Mouse (Mus musculus): ENCODE measurements around the gene Rnf151. TPM values are rescaled to one million over a fixed set of nuclear protein-coding genes. Genes with fewer than 3 reads are reported as not detected.

Gene Rnf151
- polyA plus RNA-seq (2014; fragmentation: Illumina TruSeq; extraction: RNeasy Lipid Tissue Mini Kit (QIAGEN cat#74804); ENCODE audit: low read depth, low replicate concordance) = 8.2 TPM

DNA sequence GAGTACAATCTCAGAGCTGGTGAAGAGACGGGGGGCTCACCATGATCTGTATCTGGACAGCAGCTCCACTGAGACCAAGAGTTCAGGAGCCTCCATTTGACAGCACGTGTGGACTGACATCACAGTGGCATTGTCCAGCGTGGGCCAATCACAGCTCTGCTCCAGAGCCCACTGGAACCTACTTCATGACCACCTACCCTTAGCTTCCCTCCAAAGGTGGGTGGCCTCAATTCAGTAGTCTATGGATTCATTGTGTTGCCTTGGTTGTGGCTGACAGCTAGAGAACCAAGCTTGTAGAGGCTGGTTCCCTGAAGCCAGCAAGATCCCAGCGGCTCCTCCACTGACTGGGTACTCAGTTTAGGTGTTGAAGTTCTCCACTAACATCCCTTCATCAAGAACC is at the start of gene Rnf151, which contains the start of gene Rps2:
TSS of gene Rnf151 (minus strand) at position 121 of the 400 bp plus-strand sequence.
TSS of gene Rps2 (plus strand) at position 174 of the 400 bp plus-strand sequence.

DNA sequence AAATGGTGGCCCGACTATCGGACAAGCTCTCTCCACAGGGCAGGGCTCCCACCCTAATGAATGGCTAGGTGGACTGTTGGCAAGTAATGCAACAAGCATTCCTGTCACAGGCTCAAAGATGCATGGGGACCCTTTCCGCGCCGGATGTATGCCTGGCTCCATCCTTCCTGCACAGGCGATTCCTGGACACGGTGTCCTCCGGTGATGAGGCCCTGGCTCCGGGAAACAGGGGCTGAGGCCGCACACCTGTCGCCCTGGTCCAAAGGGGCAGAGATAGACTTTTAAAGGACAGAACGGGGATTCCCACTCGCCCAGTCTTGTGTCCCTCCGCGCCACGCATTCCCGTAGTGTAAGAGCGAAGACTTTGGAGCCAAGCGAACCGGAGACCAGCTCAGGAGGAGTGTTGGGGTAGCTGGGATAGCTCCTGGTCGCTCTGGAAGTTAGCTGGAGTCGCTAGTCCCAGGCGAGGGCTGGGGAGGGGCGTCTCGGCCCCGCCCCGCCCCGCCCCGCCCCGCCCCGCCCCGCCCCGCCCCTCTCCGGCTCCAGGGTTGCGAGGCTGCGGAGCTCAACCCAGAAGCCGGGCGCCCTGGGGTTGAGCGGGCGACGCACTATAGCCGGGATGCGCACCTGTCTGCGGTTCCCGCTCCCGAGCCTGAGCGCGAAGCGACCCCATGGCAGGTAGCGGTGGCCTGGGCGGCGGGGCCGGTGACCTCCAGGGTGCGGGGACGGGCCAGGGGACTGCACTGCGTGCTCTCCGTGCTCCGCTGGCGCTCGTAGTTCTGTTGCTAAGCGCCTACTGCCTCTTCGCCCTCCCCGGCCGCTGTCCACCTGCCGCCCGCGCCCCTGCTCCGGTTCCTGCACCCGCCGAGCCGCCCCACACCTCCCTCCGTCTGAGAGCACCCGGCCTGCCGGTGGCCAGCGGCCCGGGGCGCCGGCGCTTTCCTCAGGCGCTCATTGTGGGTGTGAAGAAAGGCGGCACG is 34.8 kb upstream of the Rnf151 start, which contains the start of gene Hs3st6:
TSS of gene Hs3st6 (plus strand) at position 574 of the 980 bp plus-strand sequence.

DNA sequence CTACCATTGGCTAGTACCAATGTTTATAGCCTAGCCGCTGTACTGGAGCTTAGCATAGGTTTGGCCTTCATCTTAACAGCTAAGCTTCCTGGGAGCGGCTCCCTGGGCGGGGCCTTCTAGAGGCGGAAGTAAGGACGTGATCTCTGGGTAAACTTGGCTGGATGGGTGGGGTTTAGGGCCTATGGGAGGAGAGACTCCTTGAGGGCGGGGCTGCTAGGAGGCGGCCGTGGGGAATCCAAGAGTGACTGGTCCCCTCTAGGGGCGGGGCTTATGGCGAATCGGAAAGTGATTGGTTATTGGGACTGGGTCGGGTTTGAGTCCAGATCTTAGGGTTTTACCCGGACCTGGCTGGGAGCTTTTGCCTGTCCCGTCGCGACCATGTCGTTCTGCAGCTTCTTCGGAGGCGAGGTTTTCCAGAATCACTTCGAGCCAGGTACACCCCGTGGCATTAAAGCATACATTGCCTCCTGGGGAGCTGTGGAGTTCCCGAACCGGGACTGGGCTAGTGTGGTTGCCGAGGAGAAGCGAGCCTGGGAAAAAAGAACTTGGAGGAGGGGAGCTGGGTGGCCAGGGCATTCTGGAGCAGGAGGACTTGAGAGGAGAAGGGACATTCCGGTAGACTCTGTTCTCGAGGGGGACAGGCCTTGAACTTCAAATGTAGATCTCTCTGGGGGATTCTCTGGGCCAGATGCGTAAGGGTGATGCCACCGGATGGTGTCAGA is 18.6 kb upstream of the Rnf151 start, which contains the start of gene Msrb1:
TSS of gene Msrb1 (plus strand) at position 313 of the 722 bp plus-strand sequence.

DNA sequence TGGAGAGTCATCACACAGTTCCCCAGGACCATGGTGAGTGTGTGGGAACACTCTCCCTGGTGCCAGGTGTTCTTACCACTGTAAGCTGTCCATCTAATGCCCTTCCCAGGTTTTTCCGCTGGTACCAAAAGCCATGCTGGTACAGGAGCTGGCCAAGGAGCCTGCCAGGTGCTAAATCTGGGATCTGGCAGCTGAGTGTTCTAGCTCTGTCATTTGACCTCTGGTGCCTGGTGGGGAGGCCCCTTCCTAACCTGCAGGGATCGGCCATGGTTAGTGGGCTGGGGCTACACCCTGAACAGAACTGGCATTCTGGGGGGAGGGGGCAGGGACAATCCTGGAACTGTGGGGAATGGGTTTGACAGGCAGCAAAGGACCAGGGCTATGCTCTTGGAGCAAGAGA is 9.8 kb upstream of the Rnf151 start, which contains the start of gene Rpl3l:
TSS of gene Rpl3l (plus strand) at position 203 of the 400 bp plus-strand sequence.

GRCm38 (mm10) chr17:24724184-24724583 is 6.3 kb upstream of the Rnf151 start, which contains the start of gene Ndufb10:
Gene Ndufb10, minus strand, starts transcription at chr17:24724478.

GRCm38 (mm10) chr17:24706982-24707800 is 10.7 kb downstream of the Rnf151 start, which contains the start of gene Tbl3:
Gene Tbl3, minus strand, starts transcription at chr17:24707660.

GRCm38 (mm10) chr17:24696011-24696697 is 21.7 kb downstream of the Rnf151 start, which contains the start of the genes Gfer and Noxo1:
Gene Gfer, minus strand, starts transcription at chr17:24696156.
Gene Noxo1, plus strand, starts transcription at chr17:24696234.

GRCm38 (mm10) chr17:24689251-24690081 is 28.4 kb downstream of the Rnf151 start, which contains the start of gene Syngr3:
Gene Syngr3, minus strand, starts transcription at chr17:24689955.

GRCm38 (mm10) chr17:24669545-24670245 is 48.2 kb downstream of the Rnf151 start, which contains the start of gene Zfp598:
Gene Zfp598, plus strand, starts transcription at chr17:24669687.

Other genes starting within 250 kb of the Rnf151 start
- 40.1 TPM for gene E4f1, start 247.8 kb downstream of the Rnf151 start, polyA plus RNA-seq (2014; fragmentation: Illumina TruSeq; extraction: RNeasy Lipid Tissue Mini Kit (QIAGEN cat#74804); ENCODE audit: low read depth, low replicate concordance)
- 63.0 TPM for gene Pgp, start 247.7 kb downstream of the Rnf151 start, polyA plus RNA-seq (2014; fragmentation: Illumina TruSeq; extraction: RNeasy Lipid Tissue Mini Kit (QIAGEN cat#74804); ENCODE audit: low read depth, low replicate concordance)
- 1.4 TPM for gene Bricd5, start 244.2 kb downstream of the Rnf151 start, polyA plus RNA-seq (2014; fragmentation: Illumina TruSeq; extraction: RNeasy Lipid Tissue Mini Kit (QIAGEN cat#74804); ENCODE audit: low read depth, low replicate concordance)
- 16.6 TPM for gene Mlst8, start 239.0 kb downstream of the Rnf151 start, polyA plus RNA-seq (2014; fragmentation: Illumina TruSeq; extraction: RNeasy Lipid Tissue Mini Kit (QIAGEN cat#74804); ENCODE audit: low read depth, low replicate concordance)
- gene Caskin1, start 229.5 kb downstream of the Rnf151 start, polyA plus RNA-seq (2014; fragmentation: Illumina TruSeq; extraction: RNeasy Lipid Tissue Mini Kit (QIAGEN cat#74804); ENCODE audit: low read depth, low replicate concordance) = 1.7 TPM
- 99.5 TPM for gene Traf7, start 190.1 kb downstream of the Rnf151 start, polyA plus RNA-seq (2014; fragmentation: Illumina TruSeq; extraction: RNeasy Lipid Tissue Mini Kit (QIAGEN cat#74804); ENCODE audit: low read depth, low replicate concordance)
- 59.2 TPM for gene Rab26, start 183.9 kb downstream of the Rnf151 start, polyA plus RNA-seq (2014; fragmentation: Illumina TruSeq; extraction: RNeasy Lipid Tissue Mini Kit (QIAGEN cat#74804); ENCODE audit: low read depth, low replicate concordance)
- gene Pkd1, start 168.2 kb downstream of the Rnf151 start, polyA plus RNA-seq (2014; fragmentation: Illumina TruSeq; extraction: RNeasy Lipid Tissue Mini Kit (QIAGEN cat#74804); ENCODE audit: low read depth, low replicate concordance) = 51.6 TPM
- 71.7 TPM for gene Tsc2, start 85.4 kb downstream of the Rnf151 start, polyA plus RNA-seq (2014; fragmentation: Illumina TruSeq; extraction: RNeasy Lipid Tissue Mini Kit (QIAGEN cat#74804); ENCODE audit: low read depth, low replicate concordance)
- gene Nthl1, start 85.4 kb downstream of the Rnf151 start, polyA plus RNA-seq (2014; fragmentation: Illumina TruSeq; extraction: RNeasy Lipid Tissue Mini Kit (QIAGEN cat#74804); ENCODE audit: low read depth, low replicate concordance) = 10.0 TPM
- gene Slc9a3r2, start 67.7 kb downstream of the Rnf151 start, polyA plus RNA-seq (2014; fragmentation: Illumina TruSeq; extraction: RNeasy Lipid Tissue Mini Kit (QIAGEN cat#74804); ENCODE audit: low read depth, low replicate concordance) = 43.1 TPM
- gene Npw, start 59.6 kb downstream of the Rnf151 start, polyA plus RNA-seq (2014; fragmentation: Illumina TruSeq; extraction: RNeasy Lipid Tissue Mini Kit (QIAGEN cat#74804); ENCODE audit: low read depth, low replicate concordance) = not detected
- 33.7 TPM for gene Zfp598, start 48.4 kb downstream of the Rnf151 start, polyA plus RNA-seq (2014; fragmentation: Illumina TruSeq; extraction: RNeasy Lipid Tissue Mini Kit (QIAGEN cat#74804); ENCODE audit: low read depth, low replicate concordance)
- not detected for gene Syngr3, start 28.1 kb downstream of the Rnf151 start, polyA plus RNA-seq (2014; fragmentation: Illumina TruSeq; extraction: RNeasy Lipid Tissue Mini Kit (QIAGEN cat#74804); ENCODE audit: low read depth, low replicate concordance)
- 27.0 TPM for gene Gfer, start 21.9 kb downstream of the Rnf151 start, polyA plus RNA-seq (2014; fragmentation: Illumina TruSeq; extraction: RNeasy Lipid Tissue Mini Kit (QIAGEN cat#74804); ENCODE audit: low read depth, low replicate concordance)
- 4.2 TPM for gene Noxo1, start 21.8 kb downstream of the Rnf151 start, polyA plus RNA-seq (2014; fragmentation: Illumina TruSeq; extraction: RNeasy Lipid Tissue Mini Kit (QIAGEN cat#74804); ENCODE audit: low read depth, low replicate concordance)
- 20.3 TPM for gene Tbl3, start 10.4 kb downstream of the Rnf151 start, polyA plus RNA-seq (2014; fragmentation: Illumina TruSeq; extraction: RNeasy Lipid Tissue Mini Kit (QIAGEN cat#74804); ENCODE audit: low read depth, low replicate concordance)
- gene Rps2, start 53 bp upstream of the Rnf151 start, polyA plus RNA-seq (2014; fragmentation: Illumina TruSeq; extraction: RNeasy Lipid Tissue Mini Kit (QIAGEN cat#74804); ENCODE audit: low read depth, low replicate concordance) = 1,196 TPM
- gene Ndufb10, start 6.4 kb upstream of the Rnf151 start, polyA plus RNA-seq (2014; fragmentation: Illumina TruSeq; extraction: RNeasy Lipid Tissue Mini Kit (QIAGEN cat#74804); ENCODE audit: low read depth, low replicate concordance) = 212 TPM
- gene Rpl3l, start 9.8 kb upstream of the Rnf151 start, polyA plus RNA-seq (2014; fragmentation: Illumina TruSeq; extraction: RNeasy Lipid Tissue Mini Kit (QIAGEN cat#74804); ENCODE audit: low read depth, low replicate concordance) = 44.8 TPM
- 165 TPM for gene Msrb1, start 18.6 kb upstream of the Rnf151 start, polyA plus RNA-seq (2014; fragmentation: Illumina TruSeq; extraction: RNeasy Lipid Tissue Mini Kit (QIAGEN cat#74804); ENCODE audit: low read depth, low replicate concordance)
- gene Hs3st6, start 34.9 kb upstream of the Rnf151 start, polyA plus RNA-seq (2014; fragmentation: Illumina TruSeq; extraction: RNeasy Lipid Tissue Mini Kit (QIAGEN cat#74804); ENCODE audit: low read depth, low replicate concordance) = 22.6 TPM
- 1.1 TPM for gene Meiob, start 86.2 kb upstream of the Rnf151 start, polyA plus RNA-seq (2014; fragmentation: Illumina TruSeq; extraction: RNeasy Lipid Tissue Mini Kit (QIAGEN cat#74804); ENCODE audit: low read depth, low replicate concordance)
- gene Hagh, start 122.1 kb upstream of the Rnf151 start, polyA plus RNA-seq (2014; fragmentation: Illumina TruSeq; extraction: RNeasy Lipid Tissue Mini Kit (QIAGEN cat#74804); ENCODE audit: low read depth, low replicate concordance) = 75.0 TPM
- 15.6 TPM for gene Fahd1, start 132.3 kb upstream of the Rnf151 start, polyA plus RNA-seq (2014; fragmentation: Illumina TruSeq; extraction: RNeasy Lipid Tissue Mini Kit (QIAGEN cat#74804); ENCODE audit: low read depth, low replicate concordance)
- 11.6 TPM for gene Igfals, start 147.9 kb upstream of the Rnf151 start, polyA plus RNA-seq (2014; fragmentation: Illumina TruSeq; extraction: RNeasy Lipid Tissue Mini Kit (QIAGEN cat#74804); ENCODE audit: low read depth, low replicate concordance)
- 38.1 TPM for gene Nubp2, start 168.3 kb upstream of the Rnf151 start, polyA plus RNA-seq (2014; fragmentation: Illumina TruSeq; extraction: RNeasy Lipid Tissue Mini Kit (QIAGEN cat#74804); ENCODE audit: low read depth, low replicate concordance)
- gene Spsb3, start 168.6 kb upstream of the Rnf151 start, polyA plus RNA-seq (2014; fragmentation: Illumina TruSeq; extraction: RNeasy Lipid Tissue Mini Kit (QIAGEN cat#74804); ENCODE audit: low read depth, low replicate concordance) = 33.3 TPM
- 35.3 TPM for gene Eme2, start 177.0 kb upstream of the Rnf151 start, polyA plus RNA-seq (2014; fragmentation: Illumina TruSeq; extraction: RNeasy Lipid Tissue Mini Kit (QIAGEN cat#74804); ENCODE audit: low read depth, low replicate concordance)
- gene Mrps34, start 177.1 kb upstream of the Rnf151 start, polyA plus RNA-seq (2014; fragmentation: Illumina TruSeq; extraction: RNeasy Lipid Tissue Mini Kit (QIAGEN cat#74804); ENCODE audit: low read depth, low replicate concordance) = 79.8 TPM
- gene Nme3, start 178.4 kb upstream of the Rnf151 start, polyA plus RNA-seq (2014; fragmentation: Illumina TruSeq; extraction: RNeasy Lipid Tissue Mini Kit (QIAGEN cat#74804); ENCODE audit: low read depth, low replicate concordance) = 52.6 TPM
- gene Mapk8ip3, start 218.9 kb upstream of the Rnf151 start, polyA plus RNA-seq (2014; fragmentation: Illumina TruSeq; extraction: RNeasy Lipid Tissue Mini Kit (QIAGEN cat#74804); ENCODE audit: low read depth, low replicate concordance) = 54.7 TPM
- gene Jpt2, start 242.6 kb upstream of the Rnf151 start, polyA plus RNA-seq (2014; fragmentation: Illumina TruSeq; extraction: RNeasy Lipid Tissue Mini Kit (QIAGEN cat#74804); ENCODE audit: low read depth, low replicate concordance) = 49.4 TPM

All from adipose tissue, adult 10 weeks (tissue).